Mouse (Mus musculus) midbrain, embryonic 15.5 days (tissue): Measurements from ENCODE around the gene Romo1. TPM values are rescaled to one million over a fixed set of nuclear protein-coding genes. Genes with fewer than 3 reads are reported as not detected.
A peak's percentile ranks its signal among the peaks of the same experiment; 100 is the strongest.

Source experiments
- ATAC-seq: fragments of 200-750 bp; cut with Nextera tagmentation; replicated peaks from 2 replicates; pipeline ENCODE4 v1.8.0; 2017; ENCODE audit warnings: moderate TSS enrichment
- H3K27ac ChIP-seq: fragments of 300-500 bp; sonication (generic); 2 replicates; pipeline ENCODE4 v1.5.1; 2015; ENCODE audit warnings: mild to moderate bottlenecking, inconsistent platforms
- H3K27me3 ChIP-seq: fragments of 300-500 bp; sonication (generic); replicated peaks from 2 replicates; pipeline ENCODE4 v1.6.1; 2015; ENCODE audit warnings: inconsistent platforms
- H3K36me3 ChIP-seq: fragments of 300-500 bp; sonication (generic); replicated peaks from 2 replicates; pipeline ENCODE4 v1.6.1; 2015; ENCODE audit warnings: inconsistent platforms
- H3K4me1 ChIP-seq: fragments of 300-500 bp; sonication (generic); 2 replicates; pipeline ENCODE4 v1.6.1; 2015; ENCODE audit warnings: inconsistent platforms
- H3K4me2 ChIP-seq: fragments of 300-500 bp; sonication (generic); 2 replicates; pipeline ENCODE4 v1.6.1; 2015; ENCODE audit warnings: inconsistent platforms, mild to moderate bottlenecking, moderate library complexity
- H3K4me3 ChIP-seq: fragments of 300-500 bp; sonication (generic); 2 replicates; pipeline ENCODE4 v1.5.1; 2015; ENCODE audit warnings: mild to moderate bottlenecking, inconsistent platforms
- H3K9ac ChIP-seq: fragments of 300-500 bp; sonication (generic); 2 replicates; pipeline ENCODE4 v1.6.1; 2015; ENCODE audit warnings: mild to moderate bottlenecking, inconsistent platforms
- H3K9me3 ChIP-seq: fragments of 300-500 bp; sonication (generic); 2 replicates; pipeline ENCODE4 v1.6.1; 2016; ENCODE audit warnings: inconsistent platforms
- WGBS: fragments of 180-500 bp; shearing (Covaris S2); methylation state at CpG from one replicate; pipeline ENCODE4 v1.1.7; 2015; ENCODE audit warnings: mixed read lengths; 5-methylcytosine and 5-hydroxymethylcytosine counted together
- polyA plus RNA-seq: library from polyadenylated mRNA; unstranded; fragments of >200 nt; fragmentation: Nextera tagmentation; extraction: Ambion mirVana; gene quantifications from 2 replicates; pipeline ENCODE4 v1.2.1, GENCODE M21; 2015

The Romo1 gene
- polyA plus RNA-seq, 1 experiment from 2014 or later = 400 TPM

GRCm38 (mm10) chr2:156145486-156146130 lies 1.8 kb downstream of the Romo1 start:
- no peak overlapping the region for H3K9ac ChIP-seq
- peaks cover 36% of the 10 kb centered on the region for H3K36me3 ChIP-seq
- H3K27ac ChIP-seq = no peak overlapping the region
- no peaks in the 10 kb centered on the region for H3K27me3 ChIP-seq
- no peaks in the 10 kb centered on the region for H3K9me3 ChIP-seq
- H3K4me2 ChIP-seq = peak overlapping the region; percentile 72
- peaks cover 19% of the 10 kb centered on the region for H3K4me1 ChIP-seq
- ATAC-seq = no peak
- H3K4me3 ChIP-seq = no peak overlapping the region
- 66% methylated on average over 11 of the region's 11 CpGs for WGBS

- no peak overlapping the region for H3K4me2 ChIP-seq
- no peak overlapping the region for H3K9ac ChIP-seq
- H3K9me3 ChIP-seq = no peaks in the 10 kb centered on the region
- ATAC-seq = no peak
- 62% methylated on average over 5 of the region's 5 CpGs for WGBS
- peaks cover 36% of the 10 kb centered on the region for H3K36me3 ChIP-seq
- H3K4me1 ChIP-seq = peaks cover 19% of the 10 kb centered on the region
- no peaks in the 10 kb centered on the region for H3K27me3 ChIP-seq
- no peak overlapping the region for H3K27ac ChIP-seq
- H3K4me3 ChIP-seq = no peak overlapping the region
Observed at GRCm38 (mm10) chr2:156146272-156146989, 2.6 kb downstream of the Romo1 start.

- no peak overlapping the region for H3K27ac ChIP-seq
- no peaks in the 10 kb centered on the region for H3K9me3 ChIP-seq
- ATAC-seq = no peak
- no peak overlapping the region for H3K4me2 ChIP-seq
- no peak overlapping the region for H3K4me3 ChIP-seq
- 90% methylated on average over 3 of the region's 3 CpGs for WGBS
- H3K9ac ChIP-seq = no peak overlapping the region
- H3K36me3 ChIP-seq = peaks cover 36% of the 10 kb centered on the region
- peaks cover 19% of the 10 kb centered on the region for H3K4me1 ChIP-seq
- no peaks in the 10 kb centered on the region for H3K27me3 ChIP-seq
Observed at GRCm38 (mm10) chr2:156147316-156147915, 3.6 kb downstream of the Romo1 start.

- Histone ChIP-seq H3K27ac (no peak overlapping the region), H3K9me3 (no peaks in the 10 kb centered on the region), H3K36me3 (peaks cover 49% of the 10 kb centered on the region), H3K4me3 (no peak overlapping the region), H3K4me2 (no peak overlapping the region), H3K27me3 (no peaks in the 10 kb centered on the region), H3K4me1 (no peaks in the 10 kb centered on the region), H3K9ac (no peak overlapping the region)
- no peak for ATAC-seq
Observed at GRCm38 (mm10) chr2:156151538-156151937, 7.7 kb downstream of the Romo1 start.

GRCm38 (mm10) chr2:156165478-156165877 lies 21.6 kb downstream of the Romo1 start:
- Histone ChIP-seq H3K36me3 (peaks cover 58% of the 10 kb centered on the region), H3K27me3 (no peaks in the 10 kb centered on the region), H3K9me3 (no peaks in the 10 kb centered on the region), H3K9ac (no peak overlapping the region), H3K27ac (no peak overlapping the region), H3K4me2 (no peak overlapping the region), H3K4me1 (no peaks in the 10 kb centered on the region), H3K4me3 (no peak overlapping the region)
- no peak for ATAC-seq
- 98% methylated on average over 1 of the region's 1 CpGs for WGBS

GRCm38 (mm10) chr2:156166557-156166956 lies 22.7 kb downstream of the Romo1 start:
- no peak overlapping the region for H3K4me3 ChIP-seq
- peaks cover 58% of the 10 kb centered on the region for H3K36me3 ChIP-seq
- H3K9me3 ChIP-seq = no peaks in the 10 kb centered on the region
- H3K9ac ChIP-seq = no peak overlapping the region
- H3K27me3 ChIP-seq = no peaks in the 10 kb centered on the region
- H3K4me2 ChIP-seq = no peak overlapping the region
- no peak overlapping the region for H3K27ac ChIP-seq
- ATAC-seq = no peak
- H3K4me1 ChIP-seq = no peaks in the 10 kb centered on the region
- WGBS = 98% methylated on average over 5 of the region's 5 CpGs

- no peaks in the 10 kb centered on the region for H3K9me3 ChIP-seq
- H3K4me2 ChIP-seq = no peak overlapping the region
- H3K4me1 ChIP-seq = peaks cover 40% of the 10 kb centered on the region
- no peak overlapping the region for H3K9ac ChIP-seq
- H3K27ac ChIP-seq = no peak overlapping the region
- H3K4me3 ChIP-seq = no peak overlapping the region
- WGBS = 89% methylated on average over 6 of the region's 6 CpGs
- ATAC-seq = no peak
- H3K36me3 ChIP-seq = peaks cover 23% of the 10 kb centered on the region
- no peaks in the 10 kb centered on the region for H3K27me3 ChIP-seq
Observed at GRCm38 (mm10) chr2:156177079-156177478, 33.2 kb downstream of the Romo1 start.

GRCm38 (mm10) chr2:156177651-156178050 lies 33.8 kb downstream of the Romo1 start:
- H3K27ac ChIP-seq = no peak overlapping the region
- H3K4me3 ChIP-seq = no peak overlapping the region; the same call in 1 of the 2 replicates
- H3K27me3 ChIP-seq = no peaks in the 10 kb centered on the region
- H3K9ac ChIP-seq = no peak overlapping the region
- H3K9me3 ChIP-seq = no peaks in the 10 kb centered on the region
- peaks cover 40% of the 10 kb centered on the region for H3K4me1 ChIP-seq
- 70% methylated on average over 7 of the region's 7 CpGs for WGBS
- H3K4me2 ChIP-seq = peak overlapping the region; percentile 68
- no peak for ATAC-seq
- H3K36me3 ChIP-seq = peaks cover 19% of the 10 kb centered on the region

GRCm38 (mm10) chr2:156179046-156179795 lies 35.4 kb downstream of the Romo1 start:
- Histone ChIP-seq H3K36me3 (peaks cover 10% of the 10 kb centered on the region), H3K4me2 (peak overlapping the region; percentile 68), H3K27ac (peak overlapping the region; percentile 94), H3K4me1 (peaks cover 36% of the 10 kb centered on the region), H3K9ac (peak overlapping the region; percentile 99), H3K27me3 (no peaks in the 10 kb centered on the region), H3K4me3 (peak overlapping the region; percentile 93), H3K9me3 (no peaks in the 10 kb centered on the region)
- peak; percentile 51 for ATAC-seq
- WGBS = 1% methylated on average over 45 of the region's 47 CpGs

- under 1% methylated on average over 36 of the region's 41 CpGs for WGBS
- ATAC-seq = peak; percentile 38; the same call in 1 of the 2 replicates
- peak overlapping the region; percentile 93 for H3K4me3 ChIP-seq
- no peak overlapping the region for H3K4me2 ChIP-seq
- peaks cover 9% of the 10 kb centered on the region; the same call in 1 of the 2 replicates for H3K36me3 ChIP-seq
- H3K27ac ChIP-seq = peak overlapping the region; percentile 94
- H3K9me3 ChIP-seq = no peaks in the 10 kb centered on the region
- H3K27me3 ChIP-seq = no peaks in the 10 kb centered on the region
- H3K9ac ChIP-seq = peak overlapping the region; percentile 99
- H3K4me1 ChIP-seq = peaks cover 34% of the 10 kb centered on the region
Observed at GRCm38 (mm10) chr2:156179796-156180093, 35.9 kb downstream of the Romo1 start.

GRCm38 (mm10) chr2:156180094-156180821 lies 36.4 kb downstream of the Romo1 start, which contains the start of gene Rbm39:
TSS of gene Rbm39 (minus strand) at chr2:156180238.
- under 1% methylated on average over 47 of the region's 47 CpGs for WGBS
- peak; percentile 97 for ATAC-seq
- peak within 1 kb of the TSS; percentile 99 for H3K9ac ChIP-seq
- peaks cover 9% of the 10 kb centered on the region; the same call in 1 of the 2 replicates for H3K36me3 ChIP-seq
- peak within 1 kb of the TSS; percentile 68 for H3K4me2 ChIP-seq
- H3K9me3 ChIP-seq = no peaks in the 10 kb centered on the region
- peak within 1 kb of the TSS; percentile 93 for H3K4me3 ChIP-seq
- peak within 1 kb of the TSS; percentile 94 for H3K27ac ChIP-seq
- no peaks in the 10 kb centered on the region for H3K27me3 ChIP-seq
- H3K4me1 ChIP-seq = peaks cover 34% of the 10 kb centered on the region
